Mouse (Mus musculus): Measurements from ENCODE around the gene Palm2. TPM values are rescaled to one million over a fixed set of nuclear protein-coding genes. Genes with fewer than 3 reads are reported as not detected.

Gene Palm2
- polyA plus RNA-seq, 2 experiments: 2.7 to 5.3 TPM

- Histone ChIP-seq H3K4me2 (replicated peaks; ENCODE audit: low read depth, low read length, severe bottlenecking) (no peak overlapping the region), H3K27ac (replicated peaks; ENCODE audit: low read depth, low read length) (no peak overlapping the region), H3K4me1 (ENCODE audit: control insufficient read depth, insufficient read depth, low read length) (peaks cover 12% of the 10 kb centered on the region), H3K27me3 (ENCODE audit: control insufficient read depth, insufficient read depth, low read length) (no peaks in the 10 kb centered on the region), H3K36me3 (ENCODE audit: control insufficient read depth, insufficient read depth, low read length) (no peaks in the 10 kb centered on the region), H3K4me3 (replicated peaks; ENCODE audit: low read length) (no peak overlapping the region), H3K9me3 (ENCODE audit: control insufficient read depth, low read length) (no peaks in the 10 kb centered on the region), H3K9ac (ENCODE audit: low read depth, low read length, severe bottlenecking) (no peak overlapping the region)
- WGBS: 86% methylated on average over 3 of the region's 3 CpGs
- no peak for TF ChIP-seq POLR2A (IDR thresholded peaks at IDR 0.05; ENCODE audit: borderline replicate concordance, extremely low read depth, insufficient read depth, insufficient read length)
- ATAC-seq (ENCODE audit: low FRiP score, low read depth): no peak
- DNase-seq (ENCODE audit: low spot score): no peak
Observed at GRCm38 (mm10) chr4:57574181-57574580, 140.1 kb downstream of the Palm2 start.

- Histone ChIP-seq H3K4me1 (ENCODE audit: control insufficient read depth, insufficient read depth, low read length) (peaks cover 8% of the 10 kb centered on the region), H3K4me3 (replicated peaks; ENCODE audit: low read length) (no peak overlapping the region), H3K27me3 (ENCODE audit: control insufficient read depth, insufficient read depth, low read length) (no peaks in the 10 kb centered on the region), H3K4me2 (replicated peaks; ENCODE audit: low read depth, low read length, severe bottlenecking) (no peak overlapping the region), H3K9me3 (ENCODE audit: control insufficient read depth, low read length) (no peaks in the 10 kb centered on the region), H3K9ac (ENCODE audit: low read depth, low read length, severe bottlenecking) (no peak overlapping the region), H3K27ac (replicated peaks; ENCODE audit: low read depth, low read length) (no peak overlapping the region), H3K36me3 (ENCODE audit: control insufficient read depth, insufficient read depth, low read length) (no peaks in the 10 kb centered on the region)
- WGBS: 75% methylated on average over 6 of the region's 6 CpGs
- DNase-seq (ENCODE audit: low spot score) (no peak), ATAC-seq (ENCODE audit: low FRiP score, low read depth) (no peak)
- no peak for TF ChIP-seq POLR2A (IDR thresholded peaks at IDR 0.05; ENCODE audit: borderline replicate concordance, extremely low read depth, insufficient read depth, insufficient read length)
Observed at GRCm38 (mm10) chr4:57574646-57575045, 140.6 kb downstream of the Palm2 start.

- WGBS: 82% methylated on average over 5 of the region's 5 CpGs
- Histone ChIP-seq H3K9me3 (ENCODE audit: control insufficient read depth, low read length) (no peaks in the 10 kb centered on the region), H3K9ac (ENCODE audit: low read depth, low read length, severe bottlenecking) (no peak overlapping the region), H3K27ac (replicated peaks; ENCODE audit: low read depth, low read length) (no peak overlapping the region), H3K36me3 (ENCODE audit: control insufficient read depth, insufficient read depth, low read length) (peaks cover 4% of the 10 kb centered on the region; the same call in 1 of the 2 replicates), H3K4me3 (replicated peaks; ENCODE audit: low read length) (no peak overlapping the region), H3K4me1 (ENCODE audit: control insufficient read depth, insufficient read depth, low read length) (no peaks in the 10 kb centered on the region), H3K27me3 (ENCODE audit: control insufficient read depth, insufficient read depth, low read length) (no peaks in the 10 kb centered on the region), H3K4me2 (replicated peaks; ENCODE audit: low read depth, low read length, severe bottlenecking) (no peak overlapping the region)
- no peak for TF ChIP-seq POLR2A (IDR thresholded peaks at IDR 0.05; ENCODE audit: borderline replicate concordance, extremely low read depth, insufficient read depth, insufficient read length)
- DNase-seq (ENCODE audit: low spot score): no peak
- no peak for ATAC-seq (ENCODE audit: low FRiP score, low read depth)
Observed at GRCm38 (mm10) chr4:57575686-57576085, 141.6 kb downstream of the Palm2 start.

- no peak for DNase-seq (ENCODE audit: low spot score)
- 83% methylated on average over 11 of the region's 11 CpGs for WGBS
- no peak for ATAC-seq (ENCODE audit: low FRiP score, low read depth)
- no peak overlapping the region for H3K4me2 ChIP-seq (replicated peaks; ENCODE audit: low read depth, low read length, severe bottlenecking)
- TF ChIP-seq POLR2A (IDR thresholded peaks at IDR 0.05; ENCODE audit: borderline replicate concordance, extremely low read depth, insufficient read depth, insufficient read length): no peak
- no peaks in the 10 kb centered on the region for H3K27me3 ChIP-seq (ENCODE audit: control insufficient read depth, insufficient read depth, low read length)
- no peak overlapping the region for H3K27ac ChIP-seq (replicated peaks; ENCODE audit: low read depth, low read length)
- H3K4me1 ChIP-seq (ENCODE audit: control insufficient read depth, insufficient read depth, low read length): no peaks in the 10 kb centered on the region
- no peaks in the 10 kb centered on the region for H3K9me3 ChIP-seq (ENCODE audit: control insufficient read depth, low read length)
- H3K9ac ChIP-seq (ENCODE audit: low read depth, low read length, severe bottlenecking): no peak overlapping the region
- peaks cover 4% of the 10 kb centered on the region; the same call in 1 of the 2 replicates for H3K36me3 ChIP-seq (ENCODE audit: control insufficient read depth, insufficient read depth, low read length)
- no peak overlapping the region for H3K4me3 ChIP-seq (replicated peaks; ENCODE audit: low read length)
Observed at GRCm38 (mm10) chr4:57576095-57576494, 142.0 kb downstream of the Palm2 start.

GRCm38 (mm10) chr4:57579683-57580082, 145.6 kb downstream of the Palm2 start:
- H3K27ac ChIP-seq (replicated peaks; ENCODE audit: low read depth, low read length): no peak overlapping the region
- TF ChIP-seq POLR2A (IDR thresholded peaks at IDR 0.05; ENCODE audit: borderline replicate concordance, extremely low read depth, insufficient read depth, insufficient read length): no peak
- ATAC-seq (ENCODE audit: low FRiP score, low read depth) (no peak), DNase-seq (ENCODE audit: low spot score) (no peak)
- no peaks in the 10 kb centered on the region for H3K9me3 ChIP-seq (ENCODE audit: control insufficient read depth, low read length)
- 91% methylated on average over 10 of the region's 10 CpGs for WGBS
- H3K9ac ChIP-seq (ENCODE audit: low read depth, low read length, severe bottlenecking): no peak overlapping the region
- no peak overlapping the region for H3K4me3 ChIP-seq (replicated peaks; ENCODE audit: low read length)
- no peak overlapping the region for H3K4me2 ChIP-seq (replicated peaks; ENCODE audit: low read depth, low read length, severe bottlenecking)
- H3K36me3 ChIP-seq (ENCODE audit: control insufficient read depth, insufficient read depth, low read length): peaks cover 4% of the 10 kb centered on the region; the same call in 1 of the 2 replicates
- no peaks in the 10 kb centered on the region for H3K27me3 ChIP-seq (ENCODE audit: control insufficient read depth, insufficient read depth, low read length)
- H3K4me1 ChIP-seq (ENCODE audit: control insufficient read depth, insufficient read depth, low read length): 0 out of 2 replicates have a peak, but pooled peaks cover 2% of the 10 kb centered on the region

Measured in limb, embryonic 14.5 days (tissue).